Mouse (Mus musculus) liver, embryonic 16.5 days (tissue): Measurements from ENCODE around the gene Fxyd2. TPM values are rescaled to one million over a fixed set of nuclear protein-coding genes. Genes with fewer than 3 reads are reported as not detected.

Source experiments
- ATAC-seq: fragments of 200-750 bp; cut with Nextera tagmentation; 2 replicates; pipeline ENCODE4 v1.8.0; 2017; ENCODE audit warnings: low read depth, mild to moderate bottlenecking, moderate number of reproducible peaks, moderate library complexity
- H3K27ac ChIP-seq: fragments of 300-500 bp; sonication (generic); 2 replicates; pipeline ENCODE4 v1.5.1; 2014; ENCODE audit warnings: mild to moderate bottlenecking, low read length
- H3K27me3 ChIP-seq: fragments of 300-500 bp; sonication (generic); 2 replicates; pipeline ENCODE4 v1.6.1; 2014; ENCODE audit warnings: low read depth, low read length, mixed read lengths; ENCODE audit not compliant: control insufficient read depth, insufficient read depth
- H3K36me3 ChIP-seq: fragments of 300-500 bp; sonication (generic); 2 replicates; pipeline ENCODE4 v1.6.1; 2014; ENCODE audit warnings: mild to moderate bottlenecking; ENCODE audit not compliant: control insufficient read depth, insufficient read depth
- H3K4me1 ChIP-seq: fragments of 300-500 bp; sonication (generic); 2 replicates; pipeline ENCODE4 v1.6.1; 2014; ENCODE audit warnings: low read depth, low read length, mixed read lengths; ENCODE audit not compliant: control insufficient read depth
- H3K4me2 ChIP-seq: fragments of 300-500 bp; sonication (generic); 2 replicates; pipeline ENCODE4 v1.6.1; 2014; ENCODE audit warnings: low read depth, low read length, mixed read lengths
- H3K4me3 ChIP-seq: fragments of 300-500 bp; sonication (generic); 2 replicates; pipeline ENCODE4 v1.5.1; 2014; ENCODE audit warnings: low read depth, mild to moderate bottlenecking, low read length
- H3K9ac ChIP-seq: fragments of 300-500 bp; sonication (generic); 2 replicates; pipeline ENCODE4 v1.6.1; 2014; ENCODE audit warnings: low read depth, low read length
- H3K9me3 ChIP-seq: fragments of 300-500 bp; sonication (generic); replicated peaks from 2 replicates; pipeline ENCODE4 v1.6.1; 2016; ENCODE audit warnings: low read length; ENCODE audit not compliant: control insufficient read depth
- WGBS: fragments of 180-500 bp; shearing (Covaris S2); extraction: QIAGEN DNeasy Blood & Tissue Kit; methylation state at CpG from one replicate; pipeline ENCODE4 v1.1.7; 2014; ENCODE audit not compliant: insufficient replicate concordance; 5-methylcytosine and 5-hydroxymethylcytosine counted together
- polyA plus RNA-seq: library from polyadenylated mRNA; unstranded; fragments of >200 nt; fragmentation: Nextera tagmentation; extraction: Ambion mirVana; gene quantifications from 2 replicates; pipeline ENCODE4 v1.2.1, GENCODE M21; 2015

Fxyd2 gene
- polyA plus RNA-seq = 0.41 and 0.89 TPM in 2 replicates

DNA sequence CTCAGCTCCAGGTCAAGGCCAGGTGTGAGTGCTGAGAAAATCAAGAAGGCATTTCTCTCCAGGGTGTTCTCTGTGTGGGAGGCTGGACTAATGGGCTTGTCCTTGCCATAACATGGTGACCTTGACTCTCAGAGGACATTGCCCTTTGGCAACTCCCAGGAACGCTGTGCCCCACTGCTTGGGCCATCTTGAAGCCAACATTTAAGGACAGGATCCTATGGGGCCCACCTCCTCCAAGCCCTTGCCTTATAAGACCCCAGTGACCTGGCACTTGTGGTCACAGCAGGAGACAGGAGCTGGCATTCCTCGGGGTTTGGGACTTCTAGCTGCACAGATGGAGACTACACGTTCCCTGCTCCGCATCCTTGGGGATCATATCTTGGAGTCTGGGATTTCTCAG lies at the start of gene Fxyd2:
Fxyd2 (plus strand) TSS at position 236 of the 400 bp plus-strand sequence.
- no peaks in the 10 kb centered on the region for H3K9me3 ChIP-seq
- H3K27ac ChIP-seq = no peak within 1 kb of the TSS
- H3K9ac ChIP-seq = no peak within 1 kb of the TSS
- WGBS = 48% methylated on average over 4 of the region's 4 CpGs
- H3K4me1 ChIP-seq = no peaks in the 10 kb centered on the region
- H3K27me3 ChIP-seq = peaks cover 2% of the 10 kb centered on the region; the same call in 1 of the 2 replicates
- no peak within 1 kb of the TSS for H3K4me3 ChIP-seq
- no peak for ATAC-seq
- H3K36me3 ChIP-seq = no peaks in the 10 kb centered on the region
- no peak within 1 kb of the TSS for H3K4me2 ChIP-seq

DNA sequence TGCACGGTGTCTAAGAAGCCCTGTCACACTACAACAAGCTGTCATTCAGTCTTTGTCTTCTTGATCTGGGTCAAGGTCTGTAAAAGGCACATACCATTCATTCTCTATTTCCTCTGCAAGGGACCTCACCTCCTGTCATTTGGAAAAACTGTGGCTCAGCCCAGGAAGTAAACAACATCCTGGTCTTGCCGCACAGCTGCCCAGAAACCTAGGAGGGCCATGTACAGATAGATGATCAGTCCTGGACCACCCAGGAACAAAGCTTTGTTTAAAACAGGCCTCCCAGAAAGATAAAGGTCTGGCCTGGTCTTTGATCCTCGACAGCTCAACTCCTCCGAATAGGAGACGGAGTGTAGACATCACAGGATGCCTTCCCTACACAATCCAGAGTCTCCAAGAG lies 49.6 kb upstream of the Fxyd2 start:
- Histone ChIP-seq H3K4me1 (no peaks in the 10 kb centered on the region), H3K36me3 (no peaks in the 10 kb centered on the region), H3K27ac (no peak overlapping the region), H3K27me3 (no peaks in the 10 kb centered on the region), H3K9me3 (no peaks in the 10 kb centered on the region), H3K4me3 (no peak overlapping the region), H3K9ac (no peak overlapping the region), H3K4me2 (no peak overlapping the region)
- ATAC-seq = no peak
- 39% methylated on average over 5 of the region's 5 CpGs for WGBS

DNA sequence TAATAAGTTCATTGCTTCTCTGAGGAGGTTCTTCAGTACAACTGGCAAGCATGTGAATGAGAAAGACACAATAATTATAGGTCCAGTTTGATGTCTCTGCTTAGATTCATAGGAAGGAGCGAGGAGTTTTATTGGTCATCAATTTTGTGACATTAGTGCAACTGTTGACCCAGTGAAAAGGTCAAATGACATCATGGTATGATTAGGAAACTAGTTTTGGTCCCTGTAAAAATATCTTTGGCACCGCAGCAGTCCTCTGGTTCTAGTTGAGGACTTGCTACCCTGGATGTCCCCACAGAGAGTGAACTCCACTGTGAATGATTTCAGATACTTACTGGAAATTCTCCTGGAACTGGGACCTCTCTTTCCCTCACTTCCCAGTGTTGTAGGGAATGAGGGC lies 44.3 kb upstream of the Fxyd2 start:
- no peak overlapping the region for H3K9ac ChIP-seq
- no peaks in the 10 kb centered on the region for H3K9me3 ChIP-seq
- WGBS = 61% methylated on average over 2 of the region's 2 CpGs
- H3K36me3 ChIP-seq = no peaks in the 10 kb centered on the region
- H3K4me3 ChIP-seq = no peak overlapping the region
- H3K4me1 ChIP-seq = no peaks in the 10 kb centered on the region
- H3K27ac ChIP-seq = no peak overlapping the region
- no peak overlapping the region for H3K4me2 ChIP-seq
- H3K27me3 ChIP-seq = no peaks in the 10 kb centered on the region
- no peak for ATAC-seq

- Histone ChIP-seq H3K9me3 (no peaks in the 10 kb centered on the region), H3K27me3 (no peaks in the 10 kb centered on the region), H3K36me3 (no peaks in the 10 kb centered on the region), H3K4me2 (no peak overlapping the region), H3K9ac (no peak overlapping the region), H3K4me3 (no peak overlapping the region), H3K4me1 (no peaks in the 10 kb centered on the region), H3K27ac (no peak overlapping the region)
- no peak for ATAC-seq
- 57% methylated on average over 7 of the region's 7 CpGs for WGBS
Measured at GRCm38 (mm10) chr9:45358356-45358755, 41.1 kb upstream of the Fxyd2 start.

- no peak for ATAC-seq
Measured at GRCm38 (mm10) chr9:45362051-45362461, 37.4 kb upstream of the Fxyd2 start.

DNA sequence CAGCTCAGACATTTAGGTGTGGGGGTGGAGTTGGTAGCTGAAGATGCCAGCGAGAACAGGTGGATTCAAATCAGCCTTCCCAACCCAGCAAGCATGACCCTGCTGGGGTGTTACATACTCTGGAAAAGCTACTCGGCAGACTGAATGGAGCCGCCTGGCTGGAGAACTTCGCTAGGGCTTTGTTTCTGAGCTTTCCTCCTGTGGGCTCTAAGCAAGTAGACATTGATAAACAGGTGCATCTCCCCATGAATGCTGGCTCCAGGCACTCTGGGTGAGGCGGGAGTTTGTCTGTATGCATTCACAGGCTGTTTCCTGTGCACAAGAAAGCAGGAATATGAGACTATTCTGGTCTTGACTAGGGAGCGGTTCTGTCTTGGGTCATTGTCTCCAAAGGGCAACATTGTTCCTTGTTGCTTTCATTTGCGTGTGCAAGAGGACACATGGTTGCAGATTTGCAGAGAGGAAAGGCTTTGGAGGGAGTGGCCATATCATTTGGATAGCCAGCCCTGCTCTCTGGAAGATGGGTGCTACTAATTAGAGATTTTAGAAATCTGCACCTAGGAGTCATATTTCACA lies 35.7 kb upstream of the Fxyd2 start:
- no peak overlapping the region for H3K4me2 ChIP-seq
- 49% methylated on average over 7 of the region's 7 CpGs for WGBS
- H3K27me3 ChIP-seq = no peaks in the 10 kb centered on the region
- no peak overlapping the region for H3K27ac ChIP-seq
- no peaks in the 10 kb centered on the region for H3K4me1 ChIP-seq
- ATAC-seq = no peak
- H3K9me3 ChIP-seq = no peaks in the 10 kb centered on the region
- H3K36me3 ChIP-seq = no peaks in the 10 kb centered on the region
- no peak overlapping the region for H3K4me3 ChIP-seq
- H3K9ac ChIP-seq = no peak overlapping the region

More at GRCm38 (mm10) chr9:45362051-45362461, 37.4 kb upstream of the Fxyd2 start:
- Histone ChIP-seq H3K4me2 (no peak overlapping the region), H3K9ac (no peak overlapping the region), H3K4me1 (no peaks in the 10 kb centered on the region), H3K27ac (no peak overlapping the region), H3K9me3 (no peaks in the 10 kb centered on the region), H3K4me3 (no peak overlapping the region), H3K27me3 (no peaks in the 10 kb centered on the region), H3K36me3 (no peaks in the 10 kb centered on the region)
- WGBS = 38% methylated on average over 2 of the region's 2 CpGs

DNA sequence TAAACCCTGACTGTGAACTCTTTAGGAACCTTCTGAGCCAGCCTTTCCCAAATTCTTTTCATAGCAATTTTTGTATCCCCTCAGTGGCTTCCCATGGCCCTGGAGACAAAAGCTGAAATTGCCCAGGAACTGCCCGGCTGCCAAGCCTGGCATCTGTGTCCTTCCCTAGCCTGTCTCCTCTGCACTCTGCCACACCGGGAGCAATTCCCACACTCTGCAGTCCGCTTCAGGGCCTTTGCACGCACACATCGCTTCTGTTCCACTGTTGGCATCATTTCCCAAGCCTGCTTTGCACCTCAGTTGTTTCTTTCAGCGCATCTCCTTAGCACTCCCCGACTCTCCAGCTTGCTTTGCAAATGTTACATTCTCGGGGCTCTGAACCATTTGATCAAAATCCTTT lies 31.8 kb upstream of the Fxyd2 start:
- H3K27me3 ChIP-seq = peaks cover 17% of the 10 kb centered on the region
- no peaks in the 10 kb centered on the region for H3K36me3 ChIP-seq
- H3K27ac ChIP-seq = no peak overlapping the region
- H3K9me3 ChIP-seq = no peaks in the 10 kb centered on the region
- no peak for ATAC-seq
- no peak overlapping the region for H3K4me2 ChIP-seq
- no peaks in the 10 kb centered on the region for H3K4me1 ChIP-seq
- H3K9ac ChIP-seq = no peak overlapping the region
- 51% methylated on average over 8 of the region's 8 CpGs for WGBS
- H3K4me3 ChIP-seq = no peak overlapping the region

DNA sequence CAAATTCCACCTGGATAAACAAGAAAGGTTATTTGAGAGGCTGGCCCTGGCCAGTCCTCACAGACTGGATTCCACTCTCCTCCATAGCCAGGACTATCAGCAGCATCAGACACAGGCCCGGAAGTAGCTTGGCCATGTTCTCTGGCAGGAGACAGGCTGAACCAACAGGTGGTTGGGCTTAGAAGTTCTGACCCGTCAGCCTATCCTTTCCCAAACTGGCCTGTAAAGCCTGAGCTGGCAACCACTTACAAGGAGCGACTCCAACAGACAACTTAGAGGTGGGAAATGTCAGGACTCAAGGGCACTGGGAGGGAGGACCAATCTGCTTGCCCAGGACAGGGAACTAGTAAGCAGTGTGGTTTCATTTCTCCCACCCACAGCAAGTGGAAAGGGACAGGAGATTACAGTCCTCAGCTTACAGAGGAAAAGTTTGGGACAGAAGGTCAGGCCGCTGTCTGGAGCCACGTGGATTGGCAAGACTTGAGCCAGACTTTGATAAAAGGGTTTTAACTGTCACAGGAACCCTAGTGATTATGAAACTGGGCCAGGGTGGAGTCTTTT lies 31.0 kb upstream of the Fxyd2 start:
- 30% methylated on average over 5 of the region's 5 CpGs for WGBS
- H3K27me3 ChIP-seq = peaks cover 17% of the 10 kb centered on the region
- H3K9me3 ChIP-seq = no peaks in the 10 kb centered on the region
- H3K36me3 ChIP-seq = no peaks in the 10 kb centered on the region
- H3K4me1 ChIP-seq = no peaks in the 10 kb centered on the region
- no peak overlapping the region for H3K4me2 ChIP-seq
- H3K4me3 ChIP-seq = no peak overlapping the region
- H3K9ac ChIP-seq = no peak overlapping the region
- no peak overlapping the region for H3K27ac ChIP-seq
- no peak for ATAC-seq

DNA sequence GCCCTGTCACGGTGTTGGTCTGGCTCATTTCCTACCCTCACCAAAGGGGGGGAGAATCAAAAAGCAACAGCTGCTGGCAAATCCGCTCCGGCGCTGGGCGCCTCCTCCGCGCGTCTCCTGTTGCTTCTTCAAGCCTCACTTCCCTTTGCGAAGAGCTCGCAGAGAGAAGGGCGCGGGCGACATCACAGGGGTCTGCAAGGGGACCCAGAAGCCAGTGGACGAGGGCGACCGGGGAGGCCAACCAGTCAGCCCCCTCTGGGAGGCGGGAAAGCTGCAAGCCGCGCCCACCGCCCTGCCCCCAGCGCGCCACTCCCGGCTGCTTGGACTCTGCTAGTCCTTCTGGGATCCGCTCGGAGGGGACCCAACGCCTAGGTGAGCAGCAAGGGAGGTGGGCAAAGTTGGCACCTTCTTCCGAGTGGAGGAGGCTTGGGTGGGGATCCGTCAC lies 29.3 kb upstream of the Fxyd2 start, which contains the start of gene Fxyd6:
Fxyd6 (plus strand) TSS at position 69 of the 445 bp plus-strand sequence.
- no peaks in the 10 kb centered on the region for H3K36me3 ChIP-seq
- H3K27ac ChIP-seq = no peak within 1 kb of the TSS
- no peak within 1 kb of the TSS for H3K9ac ChIP-seq
- peaks cover 17% of the 10 kb centered on the region for H3K27me3 ChIP-seq
- ATAC-seq = no peak
- peak within 1 kb of the TSS; percentile 14 for H3K4me3 ChIP-seq
- H3K9me3 ChIP-seq = no peaks in the 10 kb centered on the region
- 1% methylated on average over 28 of the region's 28 CpGs for WGBS
- no peaks in the 10 kb centered on the region for H3K4me1 ChIP-seq
- peak within 1 kb of the TSS; percentile 35 for H3K4me2 ChIP-seq
